Mouse (Mus musculus): ENCODE measurements around the gene Hist2h3c1. TPM values are rescaled to one million over a fixed set of nuclear protein-coding genes. Genes with fewer than 3 reads are reported as not detected.

Gene Hist2h3c1
- polyA plus RNA-seq, 1 experiment = not detected

GRCm38 (mm10) chr3:96292641-96293040 is 46.2 kb downstream of the Hist2h3c1 start:
- Histone ChIP-seq H3K9me3 (no peaks in the 10 kb centered on the region), H3K4me3 (replicated peaks) (no peak overlapping the region), H3K4me1 (peaks cover 21% of the 10 kb centered on the region), H3K36me3 (replicated peaks; ENCODE audit: low read length) (no peaks in the 10 kb centered on the region), H3K27me3 (replicated peaks) (peaks cover 4% of the 10 kb centered on the region)
- TF ChIP-seq GATA1 (IDR thresholded peaks at IDR 0.05; ENCODE audit: borderline replicate concordance, low read length) (no peak), FLI1 (IDR thresholded peaks at IDR 0.05; ENCODE audit: low read length) (no peak)

GRCm38 (mm10) chr3:96293368-96293767 is 46.9 kb downstream of the Hist2h3c1 start:
- H3K4me1 ChIP-seq = peaks cover 21% of the 10 kb centered on the region

GRCm38 (mm10) chr3:96293787-96294186 is 47.3 kb downstream of the Hist2h3c1 start, which contains the start of gene Fcgr1:
Gene Fcgr1 (minus strand): TSS chr3:96293969.
- TF ChIP-seq FLI1 (IDR thresholded peaks at IDR 0.05; ENCODE audit: low read length) (no peak), GATA1 (IDR thresholded peaks at IDR 0.05; ENCODE audit: borderline replicate concordance, low read length) (no peak)
- no peaks in the 10 kb centered on the region for H3K9me3 ChIP-seq
- H3K4me3 ChIP-seq (replicated peaks) = peak within 1 kb of the TSS; percentile 83
- H3K4me1 ChIP-seq = peaks cover 21% of the 10 kb centered on the region
- H3K27me3 ChIP-seq (replicated peaks) = peaks cover 6% of the 10 kb centered on the region
- H3K36me3 ChIP-seq (replicated peaks; ENCODE audit: low read length) = no peaks in the 10 kb centered on the region

More at GRCm38 (mm10) chr3:96293368-96293767, 46.9 kb downstream of the Hist2h3c1 start:
- peaks cover 4% of the 10 kb centered on the region for H3K27me3 ChIP-seq (replicated peaks)
- no peaks in the 10 kb centered on the region for H3K36me3 ChIP-seq (replicated peaks; ENCODE audit: low read length)
- H3K4me3 ChIP-seq (replicated peaks) = peak overlapping the region; percentile 83
- no peak for TF ChIP-seq GATA1 (IDR thresholded peaks at IDR 0.05; ENCODE audit: borderline replicate concordance, low read length)
- no peak for TF ChIP-seq FLI1 (IDR thresholded peaks at IDR 0.05; ENCODE audit: low read length)
- no peaks in the 10 kb centered on the region for H3K9me3 ChIP-seq

Other genes starting within 250 kb of the Hist2h3c1 start
- 19.1 and 19.4 TPM in 2 replicates for gene Vps45, start 188.2 kb upstream of the Hist2h3c1 start, polyA plus RNA-seq (2012; ENCODE audit: insufficient read depth, low replicate concordance)
- 9.2 and 12.9 TPM in 2 replicates for gene Otud7b, start 142.2 kb upstream of the Hist2h3c1 start, polyA plus RNA-seq (2012; ENCODE audit: insufficient read depth, low replicate concordance)
- 0.57 TPM in 1 of 2 replicates, not detected in the other for gene Mtmr11, start 84.7 kb upstream of the Hist2h3c1 start, polyA plus RNA-seq (2012; ENCODE audit: insufficient read depth, low replicate concordance)
- gene Sf3b4, start 74.4 kb upstream of the Hist2h3c1 start, polyA plus RNA-seq (2012; ENCODE audit: insufficient read depth, low replicate concordance) = 463 and 1,018 TPM in 2 replicates
- gene Sv2a, start 65.5 kb upstream of the Hist2h3c1 start, polyA plus RNA-seq (2012; ENCODE audit: insufficient read depth, low replicate concordance) = 1.9 and 7.6 TPM in 2 replicates
- 29.8 and 114 TPM in 2 replicates for gene Bola1, start 27.0 kb upstream of the Hist2h3c1 start, polyA plus RNA-seq (2012; ENCODE audit: insufficient read depth, low replicate concordance)
- gene Hist2h2ab, start 26.8 kb upstream of the Hist2h3c1 start, polyA plus RNA-seq (2012; ENCODE audit: insufficient read depth, low replicate concordance) = not detected in 2 replicates
- 15.1 and 19.7 TPM in 2 replicates for gene Hist2h2ac, start 25.8 kb upstream of the Hist2h3c1 start, polyA plus RNA-seq (2012; ENCODE audit: insufficient read depth, low replicate concordance)
- 0.10 TPM in 1 of 2 replicates, not detected in the other for gene Hist2h2be, start 25.6 kb upstream of the Hist2h3c1 start, polyA plus RNA-seq (2012; ENCODE audit: insufficient read depth, low replicate concordance)
- 50.2 and 139 TPM in 2 replicates for gene Hist2h3c2, start 7.6 kb upstream of the Hist2h3c1 start, polyA plus RNA-seq (2012; ENCODE audit: insufficient read depth, low replicate concordance)
- gene Hist2h2aa2, start 6.4 kb upstream of the Hist2h3c1 start, polyA plus RNA-seq (2012; ENCODE audit: insufficient read depth, low replicate concordance) = 947 and 1,036 TPM in 2 replicates
- gene Hist2h2aa1, start 1.2 kb upstream of the Hist2h3c1 start, polyA plus RNA-seq (2012; ENCODE audit: insufficient read depth, low replicate concordance) = 57.2 and 67.0 TPM in 2 replicates
- 5.6 and 6.1 TPM in 2 replicates for gene Hist2h4, start 16.6 kb downstream of the Hist2h3c1 start, polyA plus RNA-seq (2012; ENCODE audit: insufficient read depth, low replicate concordance)
- 84.7 and 122 TPM in 2 replicates for gene Hist2h3b, start 22.0 kb downstream of the Hist2h3c1 start, polyA plus RNA-seq (2012; ENCODE audit: insufficient read depth, low replicate concordance)
- 1.0 TPM in 1 of 2 replicates, not detected in the other for gene Hist2h2bb, start 23.1 kb downstream of the Hist2h3c1 start, polyA plus RNA-seq (2012; ENCODE audit: insufficient read depth, low replicate concordance)
- 0.86 and 1.7 TPM in 2 replicates for gene Fcgr1, start 47.3 kb downstream of the Hist2h3c1 start, polyA plus RNA-seq (2012; ENCODE audit: insufficient read depth, low replicate concordance)
- not detected in 2 replicates for gene BC107364, start 205.6 kb downstream of the Hist2h3c1 start, polyA plus RNA-seq (2012; ENCODE audit: insufficient read depth, low replicate concordance)

All from megakaryocyte, embryonic 14.5 days (primary cell).